Comparison of ENCODE assay signal across 28 mouse cellular contexts in genomic region chr6:85370666-85371430, GRCm38 (mm10). TPM values are rescaled to one million over a fixed set of nuclear protein-coding genes. Genes with fewer than 3 reads are reported as not detected.
DNase-seq lines count a peak whose midpoint lies in the region; ATAC-seq and TF ChIP-seq lines count a peak whose summit lies in the region.
"Had no signal": no experiment of that assay in that cellular context is flagged by ENCODE, and none has a peak within 500 bp of the region (broad histone marks: within the 10 kb centered on the region; RNA-seq: fewer than 3 reads in every experiment).

No protein-coding gene starts in this region.

- peaks cover 15% of the 10 kb centered on the region; the same call in 1 of the 2 replicates for H3K36me3 ChIP-seq in heart, embryonic 13.5 days
- H3K36me3 ChIP-seq in heart, embryonic 11.5 days (ENCODE audit: control insufficient read depth, insufficient read depth, low read length), result no peaks in the 10 kb centered on the region
- H3K36me3 ChIP-seq: embryonic facial prominence, embryonic 12.5 days; hindbrain, embryonic 12.5 days; midbrain, embryonic 15.5 days had no signal

- no peak for TF ChIP-seq CTCF in cerebellum, adult 2 months (IDR thresholded peaks at IDR 0.05; ENCODE audit: borderline replicate concordance, insufficient read depth, low read depth, low read length)

- peak overlapping the region; percentile 75 for H3K4me2 ChIP-seq in heart, embryonic 13.5 days
- H3K4me2 ChIP-seq in heart, embryonic 11.5 days, result no peak overlapping the region; the same call in 1 of the 2 replicates
- H3K4me2 ChIP-seq: embryonic facial prominence, embryonic 12.5 days; forebrain, embryonic 13.5 days; hindbrain, embryonic 12.5 days; midbrain, embryonic 15.5 days had no signal

- H3K27me3 ChIP-seq in cerebellum, adult 2 months (ENCODE audit: control insufficient read depth, insufficient read depth, low read length), result no peaks in the 10 kb centered on the region
- no peaks in the 10 kb centered on the region for H3K27me3 ChIP-seq in heart, embryonic 13.5 days (replicated peaks)
- H3K27me3 ChIP-seq in heart, embryonic 11.5 days (ENCODE audit: control insufficient read depth, insufficient read depth, low read length), result no peaks in the 10 kb centered on the region
- H3K27me3 ChIP-seq: embryonic facial prominence, embryonic 12.5 days; midbrain, embryonic 15.5 days; Patski had no signal

- H3K4me1 ChIP-seq in cerebellum, adult 2 months (ENCODE audit: control insufficient read depth, insufficient read depth, low read length), result peaks cover 51% of the 10 kb centered on the region
- peaks cover 80% of the 10 kb centered on the region for H3K4me1 ChIP-seq in heart, embryonic 13.5 days
- H3K4me1 ChIP-seq in heart, embryonic 11.5 days (ENCODE audit: control insufficient read depth, insufficient read depth, low read length), result peaks cover 61% of the 10 kb centered on the region

- H3K4me3 ChIP-seq in cerebellum, adult 2 months (replicated peaks; ENCODE audit: insufficient read depth, low read depth, low read length), result no peak overlapping the region
- H3K4me3 ChIP-seq in heart, embryonic 13.5 days, result peak overlapping the region; percentile 94
- no peak overlapping the region for H3K4me3 ChIP-seq in heart, embryonic 11.5 days (ENCODE audit: low read depth, low read length)
- H3K4me3 ChIP-seq: embryonic facial prominence, embryonic 12.5 days; erythroblast, embryonic 14.5 days; forebrain, embryonic 13.5 days; hindbrain, embryonic 12.5 days; megakaryocyte, embryonic 14.5 days; midbrain, embryonic 15.5 days had no signal

- TF ChIP-seq POLR2A in cerebellum, adult 2 months (IDR thresholded peaks at IDR 0.05; ENCODE audit: borderline replicate concordance, insufficient read depth, low read length), result no peak

- H3K9me3 ChIP-seq in heart, embryonic 13.5 days, result no peaks in the 10 kb centered on the region
- no peaks in the 10 kb centered on the region for H3K9me3 ChIP-seq in heart, embryonic 11.5 days (replicated peaks; ENCODE audit: control insufficient read depth, low read length)
- H3K9me3 ChIP-seq: embryonic facial prominence, embryonic 12.5 days; forebrain, embryonic 13.5 days; hindbrain, embryonic 12.5 days; megakaryocyte, embryonic 14.5 days; midbrain, embryonic 15.5 days had no signal

- ATAC-seq in heart, embryonic 13.5 days (ENCODE audit: extremely low read depth, insufficient number of reproducible peaks, low FRiP score, low TSS enrichment), result no peak
- ATAC-seq in heart, embryonic 11.5 days (replicated peaks; ENCODE audit: insufficient number of reproducible peaks, low FRiP score, low TSS enrichment), result no peak
- peak; percentile 7; the same call in 1 of the 2 replicates for ATAC-seq in granulocyte monocyte progenitor cell, adult 5-6 weeks (replicated peaks; ENCODE audit: poor library complexity, severe bottlenecking)
- ATAC-seq: CD4-positive, CD25-positive, alpha-beta regulatory T cell, adult 4 months; forebrain, embryonic 13.5 days; lung, postnatal 0 days; midbrain, embryonic 15.5 days; Patski had no signal

- no peak overlapping the region for H3K27ac ChIP-seq in cerebellum, adult 2 months (ENCODE audit: insufficient read depth, low read length)
- H3K27ac ChIP-seq in heart, embryonic 13.5 days (replicated peaks), result peak overlapping the region; percentile 96
- H3K27ac ChIP-seq in heart, embryonic 11.5 days (ENCODE audit: low read depth, low read length), result no peak overlapping the region
- H3K27ac ChIP-seq: embryonic facial prominence, embryonic 12.5 days; forebrain, embryonic 13.5 days; hindbrain, embryonic 12.5 days; midbrain, embryonic 15.5 days had no signal

- peak overlapping the region; percentile 98 for H3K9ac ChIP-seq in heart, embryonic 13.5 days
- no peak overlapping the region for H3K9ac ChIP-seq in heart, embryonic 11.5 days (ENCODE audit: low read depth, low read length)
- H3K9ac ChIP-seq: embryonic facial prominence, embryonic 12.5 days; forebrain, embryonic 13.5 days; hindbrain, embryonic 12.5 days; midbrain, embryonic 15.5 days had no signal

- WGBS in cerebellum, adult 2 months, result 85% methylated on average over 9 of the region's 9 CpGs
- 86% methylated on average over 9 of the region's 9 CpGs for WGBS in heart, embryonic 13.5 days
- WGBS in heart, embryonic 11.5 days (ENCODE audit: insufficient replicate concordance), result 90% methylated on average over 9 of the region's 9 CpGs

- peak; percentile 14 for DNase-seq in cerebellum, adult 8-10 months
- DNase-seq in cerebellum, adult 2 months, result no peak
- peak; percentile 82 for DNase-seq in layer of hippocampus, adult 9-11 months
- DNase-seq in layer of hippocampus, adult 18-20 months (ENCODE audit: low spot score in 2 of 2), result no peak
- no peak for DNase-seq in spleen, postnatal 14 days (ENCODE audit: low spot score in 2 of 2)
- DNase-seq: adrenal gland, adult 8-10 months; gastrocnemius, postnatal 25 days; kidney, postnatal 36 days; liver; thymus, postnatal 14 days had no signal

RNA-seq across cellular contexts. Expression of gene Rab11fip5, which starts 3.6 kb away (rescaled TPM):
- polyA plus RNA-seq in cerebellum, adult 2 months (2012; rRNA removed), result 70.7 and 75.2 TPM in 2 replicates
- 38.7 and 45.2 TPM in 2 replicates for polyA plus RNA-seq in heart, embryonic 13.5 days (2015; fragmentation: Nextera tagmentation; extraction: Ambion mirVana)
- 16.1 and 17.5 TPM in 2 replicates for polyA plus RNA-seq in heart, embryonic 11.5 days (2014; fragmentation: Nextera tagmentation; extraction: Ambion mirVana)
- total RNA-seq in layer of hippocampus, adult 18-20 months (2021), result 10 to 100 TPM; 60.7 to 61.2 TPM
- total RNA-seq in granulocyte monocyte progenitor cell, adult 5-6 weeks (2014; fragmentation: Nextera tagmentation), result 5.4 TPM in 2 replicates
- total RNA-seq in granulocyte monocyte progenitor cell, adult 5-6 weeks (2017), result 3.2 and 3.6 TPM in 2 replicates

RNA-seq across cellular contexts. Expression of gene Sfxn5, which starts 37.6 kb away (rescaled TPM):
- polyA plus RNA-seq in cerebellum, adult 2 months (2012; rRNA removed), result 169 and 172 TPM in 2 replicates
- polyA plus RNA-seq in heart, embryonic 13.5 days (2015; fragmentation: Nextera tagmentation; extraction: Ambion mirVana), result 3.3 and 4.6 TPM in 2 replicates
- polyA plus RNA-seq in heart, embryonic 11.5 days (2014; fragmentation: Nextera tagmentation; extraction: Ambion mirVana), result 3.6 and 5.6 TPM in 2 replicates
- 100 to 1,000 TPM; 177 TPM for total RNA-seq in layer of hippocampus, adult 18-20 months (2021)
- total RNA-seq in granulocyte monocyte progenitor cell, adult 5-6 weeks (2014; fragmentation: Nextera tagmentation), result 0.92 and 2.1 TPM in 2 replicates
- total RNA-seq in granulocyte monocyte progenitor cell, adult 5-6 weeks (2017), result 0.93 and 2.0 TPM in 2 replicates

RNA-seq across cellular contexts. Expression of gene Noto, which starts 52.8 kb away (rescaled TPM):
- polyA plus RNA-seq in cerebellum, adult 2 months (2012; rRNA removed), result not detected in 2 replicates
- polyA plus RNA-seq in heart, embryonic 13.5 days (2015; fragmentation: Nextera tagmentation; extraction: Ambion mirVana), result not detected in 2 replicates
- polyA plus RNA-seq in heart, embryonic 11.5 days (2014; fragmentation: Nextera tagmentation; extraction: Ambion mirVana), result not detected in 2 replicates
- not detected for total RNA-seq in layer of hippocampus, adult 18-20 months (2021)
- not detected in 2 replicates for total RNA-seq in granulocyte monocyte progenitor cell, adult 5-6 weeks (2014; fragmentation: Nextera tagmentation)
- total RNA-seq in granulocyte monocyte progenitor cell, adult 5-6 weeks (2017), result not detected in 2 replicates
- total RNA-seq: adrenal gland, adult 8-10 months; ES-E14; gastrocnemius, postnatal 25 days; layer of hippocampus, postnatal 14 days; left cerebral cortex, postnatal 25 days; neutrophil, adult 5-6 weeks had no signal
- polyA plus RNA-seq: CD4-positive, CD25-positive, alpha-beta regulatory T cell, adult 4 months; embryonic facial prominence, embryonic 12.5 days; erythroblast, embryonic 14.5 days; forebrain, embryonic 13.5 days; hindbrain, embryonic 12.5 days; liver, embryonic 16.5 days; midbrain, embryonic 15.5 days; Patski; stomach, postnatal 0 days had no signal

Comparison
In these comparisons a context has a peak if more than half of its experiments do, and no peak if none do; other contexts are left out.
1. DNase-seq: peak in cerebellum, adult 8-10 months (single experiment) and layer of hippocampus, adult 9-11 months (single experiment); none in cerebellum, adult 2 months (0 of 2), layer of hippocampus, adult 18-20 months (0 of 2) and spleen, postnatal 14 days (0 of 2).
2. RNA of gene Sfxn5, which starts 37.6 kb away (polyA plus RNA-seq): 169 to 172 TPM in cerebellum, adult 2 months; 3.6 to 5.6 TPM in heart, embryonic 11.5 days and 3.3 to 4.6 TPM in heart, embryonic 13.5 days; every median in the first group is over 10 times any median in the second.